Mouse (Mus musculus) liver, embryonic 13.5 days (tissue): Measurements from ENCODE around the gene Man1a2. TPM values are rescaled to one million over a fixed set of nuclear protein-coding genes. Genes with fewer than 3 reads are reported as not detected.
A peak's percentile ranks its signal among the peaks of the same experiment; 100 is the strongest.

Source experiments
- ATAC-seq: fragments of 200-750 bp; cut with Nextera tagmentation; 2 replicates; pipeline ENCODE4 v1.8.0; 2017; ENCODE audit warnings: low read depth, mild to moderate bottlenecking, moderate number of reproducible peaks, moderate library complexity
- DNase-seq: peaks from one replicate; pipeline ENCODE4 v3.0.0; 2022
- H3K27ac ChIP-seq: fragments of 300-500 bp; sonication (generic); 2 replicates; pipeline ENCODE4 v1.5.1; 2015; ENCODE audit warnings: moderate library complexity, mild to moderate bottlenecking, inconsistent platforms
- H3K27me3 ChIP-seq: fragments of 300-500 bp; sonication (generic); 2 replicates; pipeline ENCODE4 v1.6.1; 2015; ENCODE audit warnings: mild to moderate bottlenecking, inconsistent platforms
- H3K36me3 ChIP-seq: fragments of 300-500 bp; sonication (generic); 2 replicates; pipeline ENCODE4 v1.6.1; 2015; ENCODE audit warnings: mild to moderate bottlenecking, inconsistent platforms
- H3K4me1 ChIP-seq: fragments of 300-500 bp; sonication (generic); replicated peaks from 2 replicates; pipeline ENCODE4 v1.6.1; 2015; ENCODE audit warnings: inconsistent platforms
- H3K4me2 ChIP-seq: fragments of 300-500 bp; sonication (generic); 2 replicates; pipeline ENCODE4 v1.6.1; 2015; ENCODE audit warnings: inconsistent platforms, mild to moderate bottlenecking, moderate library complexity
- H3K4me3 ChIP-seq: fragments of 300-500 bp; sonication (generic); replicated peaks from 2 replicates; pipeline ENCODE4 v1.5.1; 2015; ENCODE audit warnings: mild to moderate bottlenecking, inconsistent platforms
- H3K9ac ChIP-seq: fragments of 300-500 bp; sonication (generic); 2 replicates; pipeline ENCODE4 v1.6.1; 2015; ENCODE audit warnings: mild to moderate bottlenecking, inconsistent platforms
- H3K9me3 ChIP-seq: fragments of 300-500 bp; sonication (generic); replicated peaks from 2 replicates; pipeline ENCODE4 v1.6.1; 2016; ENCODE audit warnings: inconsistent platforms
- WGBS: fragments of 180-500 bp; shearing (Covaris S2); methylation state at CpG from one replicate; pipeline ENCODE4 v1.1.7; 2015; ENCODE audit not compliant: insufficient replicate concordance; 5-methylcytosine and 5-hydroxymethylcytosine counted together
- polyA plus RNA-seq: library from polyadenylated mRNA; unstranded; fragments of >200 nt; fragmentation: Nextera tagmentation; extraction: Ambion mirVana; gene quantifications from 2 replicates; pipeline ENCODE4 v1.2.1, GENCODE M21; 2015

Man1a2 gene
- 39.3 and 40.7 TPM in 2 replicates for polyA plus RNA-seq

DNA sequence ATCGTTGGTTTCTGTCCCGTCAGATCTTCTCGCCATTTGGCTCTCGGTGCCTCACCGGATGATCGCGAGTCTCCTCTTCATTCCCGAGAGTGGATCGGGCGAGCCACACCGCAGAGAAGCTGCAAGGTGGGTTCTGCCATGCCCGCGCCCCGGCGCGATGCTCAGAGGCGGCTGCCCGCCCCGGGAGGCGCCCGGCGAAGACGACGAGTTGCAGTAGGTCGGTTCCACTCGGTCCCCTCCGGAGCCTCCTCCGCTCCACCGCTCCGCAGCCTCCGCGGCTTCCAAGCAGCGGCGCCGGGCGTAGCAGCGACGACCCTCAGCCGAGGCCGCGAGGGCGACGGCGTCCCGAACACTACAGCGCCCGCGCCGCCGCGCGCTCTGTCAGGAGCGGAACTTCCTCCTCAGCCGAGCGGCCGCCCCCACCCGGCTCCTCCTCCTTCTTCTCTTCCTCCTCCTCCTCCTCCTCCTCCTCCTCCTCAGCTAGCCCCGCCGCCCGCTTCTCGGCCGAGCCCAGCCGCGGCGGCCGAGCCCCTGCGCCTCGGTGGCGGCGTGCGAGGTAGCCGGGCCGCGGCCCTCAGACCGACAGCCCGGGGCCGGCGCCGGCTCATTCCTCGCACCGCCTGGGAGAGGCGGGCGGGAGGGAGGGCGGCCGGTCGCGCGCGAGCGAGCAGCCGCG lies at the start of gene Man1a2:
Gene Man1a2 (minus strand): TSS at position 417 of the 676 bp plus-strand sequence.
- peaks cover 35% of the 10 kb centered on the region for H3K4me1 ChIP-seq
- peak within 1 kb of the TSS; percentile 95 for H3K9ac ChIP-seq
- H3K27ac ChIP-seq = peak within 1 kb of the TSS; percentile 89
- no peaks in the 10 kb centered on the region for H3K36me3 ChIP-seq
- peak; percentile 83 for DNase-seq
- no peaks in the 10 kb centered on the region for H3K9me3 ChIP-seq
- under 1% methylated on average over 75 of the region's 92 CpGs for WGBS
- H3K27me3 ChIP-seq = no peaks in the 10 kb centered on the region
- peak; percentile 92 for ATAC-seq
- H3K4me3 ChIP-seq = peak within 1 kb of the TSS; percentile 94
- peak within 1 kb of the TSS; percentile 92 for H3K4me2 ChIP-seq

DNA sequence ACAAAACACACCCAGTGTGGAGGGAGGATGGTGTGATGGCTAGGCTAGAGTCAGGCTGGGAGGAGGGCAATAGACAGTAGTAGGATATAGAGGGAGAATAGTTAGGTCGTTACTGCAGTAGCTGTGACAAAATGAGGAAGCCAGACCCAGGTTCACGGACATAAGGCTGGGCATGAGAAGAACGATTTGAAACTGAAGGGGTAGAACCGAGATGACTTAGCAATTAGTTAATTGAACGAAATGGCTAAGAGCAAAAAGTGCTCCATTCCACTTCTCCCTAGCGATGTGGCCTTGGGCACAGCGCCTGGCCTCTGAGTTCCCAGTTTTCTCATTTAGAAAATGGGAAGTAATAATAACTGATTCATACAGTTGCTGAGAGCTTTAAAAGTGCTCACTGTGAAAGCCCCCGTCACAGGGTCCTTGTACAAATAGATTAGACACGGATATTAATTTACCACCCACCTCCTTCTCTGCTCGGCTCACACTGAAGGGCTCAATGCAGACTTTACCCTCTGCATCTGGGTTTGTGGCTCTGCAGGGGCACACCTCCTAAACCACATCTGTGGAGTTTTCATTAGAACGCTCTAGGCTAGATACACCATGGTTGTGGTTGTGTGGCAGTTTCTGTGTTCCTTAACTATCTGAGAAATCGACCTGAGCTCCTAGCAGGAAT lies 49.3 kb upstream of the Man1a2 start:
- H3K27ac ChIP-seq = no peak overlapping the region
- no peak overlapping the region for H3K4me2 ChIP-seq
- H3K4me3 ChIP-seq = no peak overlapping the region
- H3K9me3 ChIP-seq = no peaks in the 10 kb centered on the region
- 45% methylated on average over 12 of the region's 12 CpGs for WGBS
- DNase-seq (no peak), ATAC-seq (no peak)
- no peaks in the 10 kb centered on the region for H3K36me3 ChIP-seq
- no peaks in the 10 kb centered on the region for H3K4me1 ChIP-seq
- H3K27me3 ChIP-seq = no peaks in the 10 kb centered on the region
- no peak overlapping the region for H3K9ac ChIP-seq

DNA sequence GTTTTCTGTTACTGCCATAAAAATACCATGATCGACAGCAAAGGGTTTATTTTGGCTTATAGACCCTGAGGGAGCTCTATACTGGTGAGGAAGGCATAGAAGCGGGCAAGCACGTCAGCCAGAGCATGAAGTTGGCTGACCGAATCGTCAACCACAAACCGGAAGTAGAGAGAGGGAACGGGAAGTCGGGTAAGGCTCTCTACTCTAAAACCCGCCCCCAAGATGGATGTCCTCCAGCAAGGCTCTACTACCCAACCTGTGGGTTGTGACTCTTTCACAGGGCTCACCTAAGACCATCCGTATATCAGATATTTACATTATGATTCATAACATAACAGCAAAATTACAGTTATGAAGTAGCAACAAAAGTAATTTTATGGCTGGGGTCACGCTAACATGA lies 46.6 kb upstream of the Man1a2 start:
- no peaks in the 10 kb centered on the region for H3K36me3 ChIP-seq
- ATAC-seq (no peak), DNase-seq (no peak)
- H3K27ac ChIP-seq = no peak overlapping the region
- H3K9me3 ChIP-seq = no peaks in the 10 kb centered on the region
- H3K4me1 ChIP-seq = no peaks in the 10 kb centered on the region
- H3K4me2 ChIP-seq = no peak overlapping the region
- H3K27me3 ChIP-seq = no peaks in the 10 kb centered on the region
- 57% methylated on average over 11 of the region's 11 CpGs for WGBS
- no peak overlapping the region for H3K9ac ChIP-seq
- no peak overlapping the region for H3K4me3 ChIP-seq

DNA sequence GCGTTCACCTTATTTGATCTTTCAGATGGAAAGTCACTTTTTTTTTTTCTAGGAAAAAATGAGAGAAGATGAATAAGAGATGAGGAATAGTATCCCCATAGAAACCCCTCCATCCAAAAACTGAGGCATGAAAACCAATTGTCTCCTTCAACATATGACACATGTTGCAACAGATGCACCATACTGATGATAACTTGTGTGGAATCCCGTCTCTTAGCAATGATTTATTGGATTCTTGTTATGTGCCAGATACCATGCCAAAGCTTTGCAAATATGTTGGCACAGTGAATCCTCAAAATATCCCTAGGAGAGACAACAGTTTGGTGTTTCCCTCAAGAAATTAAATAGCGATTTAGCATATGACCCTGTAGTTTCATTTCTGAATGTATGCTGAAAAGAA lies 46.0 kb upstream of the Man1a2 start:
- 68% methylated on average over 3 of the region's 3 CpGs for WGBS
- DNase-seq (no peak), ATAC-seq (no peak)
- no peaks in the 10 kb centered on the region for H3K27me3 ChIP-seq
- peaks cover 1% of the 10 kb centered on the region; the same call in 1 of the 2 replicates for H3K4me1 ChIP-seq
- H3K27ac ChIP-seq = no peak overlapping the region
- no peak overlapping the region for H3K9ac ChIP-seq
- no peak overlapping the region for H3K4me2 ChIP-seq
- H3K4me3 ChIP-seq = no peak overlapping the region
- H3K9me3 ChIP-seq = no peaks in the 10 kb centered on the region
- no peaks in the 10 kb centered on the region for H3K36me3 ChIP-seq

DNA sequence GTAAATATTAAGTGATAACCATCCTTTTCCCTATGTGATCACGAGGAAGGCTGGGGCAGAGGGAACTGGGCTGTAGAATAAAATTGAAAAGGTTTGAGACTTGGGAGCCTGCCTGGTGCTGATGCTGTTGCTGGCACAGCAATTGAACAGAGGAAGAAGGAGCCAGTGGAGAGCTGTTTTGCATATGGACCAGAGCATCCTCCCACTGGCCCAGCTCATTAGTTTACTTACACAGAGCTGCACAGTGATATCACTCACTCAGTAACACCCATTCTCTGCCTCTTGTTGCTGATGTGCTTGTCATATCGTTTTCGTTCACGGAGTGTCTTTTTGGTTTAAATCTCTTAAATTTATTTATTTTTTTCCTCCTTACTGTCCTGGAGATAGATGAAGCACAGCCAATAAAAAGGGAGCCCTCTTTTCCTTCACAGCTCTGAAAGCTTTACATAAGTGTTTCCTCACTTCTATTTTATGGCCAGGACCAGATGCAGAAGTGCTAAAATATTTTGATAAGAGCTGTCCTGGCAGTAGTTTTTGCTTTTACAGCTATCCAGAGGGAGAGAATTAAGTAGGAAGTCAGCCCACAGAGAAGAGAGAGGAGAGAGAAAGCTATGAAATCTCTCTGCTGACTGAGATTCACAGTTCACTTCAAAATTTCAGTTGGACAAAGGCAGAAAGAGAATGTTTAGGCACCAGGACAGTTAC lies 42.9 kb upstream of the Man1a2 start:
- no peak overlapping the region for H3K4me3 ChIP-seq
- H3K9me3 ChIP-seq = no peaks in the 10 kb centered on the region; the same call in 1 of the 2 replicates
- H3K27ac ChIP-seq = no peak overlapping the region
- DNase-seq (no peak), ATAC-seq (no peak)
- H3K27me3 ChIP-seq = no peaks in the 10 kb centered on the region
- no peaks in the 10 kb centered on the region for H3K36me3 ChIP-seq
- no peak overlapping the region for H3K9ac ChIP-seq
- 72% methylated on average over 4 of the region's 4 CpGs for WGBS
- H3K4me1 ChIP-seq = peaks cover 9% of the 10 kb centered on the region
- no peak overlapping the region for H3K4me2 ChIP-seq

DNA sequence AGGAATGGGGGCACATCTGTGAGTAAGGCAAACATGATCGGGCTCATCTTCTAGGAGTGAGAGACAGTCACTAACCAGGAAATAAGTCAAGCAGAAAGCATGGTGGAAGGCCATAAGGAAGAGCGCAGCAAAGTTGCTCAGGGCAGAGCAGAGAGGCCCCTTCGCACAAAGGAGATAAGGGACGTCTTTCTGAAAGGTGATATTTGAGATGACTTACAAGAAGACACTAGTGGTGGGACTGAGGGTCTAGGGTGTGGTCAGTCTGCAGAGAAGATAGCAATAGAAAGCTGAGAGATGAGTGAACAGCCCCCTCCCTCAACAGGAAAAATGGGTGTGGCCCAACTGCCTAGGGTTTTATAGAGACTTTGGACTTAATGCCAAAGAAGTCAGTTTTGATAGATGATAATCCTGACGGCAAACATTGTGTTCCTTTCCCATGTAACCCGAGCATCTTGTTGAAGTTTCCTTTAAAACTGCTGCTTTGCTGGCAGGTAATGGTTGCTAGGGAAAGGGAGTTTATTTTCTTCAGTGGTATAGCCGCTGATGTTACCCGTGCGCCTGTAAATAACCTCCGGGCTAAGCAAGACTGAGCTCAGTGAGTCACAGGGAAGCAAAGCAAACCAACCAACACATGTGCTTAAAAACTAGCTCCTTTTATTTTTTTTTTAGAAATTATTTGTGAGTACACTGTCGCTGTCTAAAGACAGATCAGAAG lies 40.8 kb upstream of the Man1a2 start:
- Histone ChIP-seq H3K36me3 (no peaks in the 10 kb centered on the region), H3K9ac (no peak overlapping the region), H3K4me3 (no peak overlapping the region), H3K4me2 (peak overlapping the region; percentile 18; the same call in 1 of the 2 replicates), H3K9me3 (no peaks in the 10 kb centered on the region; the same call in 1 of the 2 replicates), H3K27me3 (no peaks in the 10 kb centered on the region), H3K27ac (peak overlapping the region; percentile 15; the same call in 1 of the 2 replicates), H3K4me1 (peaks cover 9% of the 10 kb centered on the region)
- peak; percentile 84 for ATAC-seq
- WGBS = 49% methylated on average over 11 of the region's 11 CpGs
- peak; percentile 8 for DNase-seq

DNA sequence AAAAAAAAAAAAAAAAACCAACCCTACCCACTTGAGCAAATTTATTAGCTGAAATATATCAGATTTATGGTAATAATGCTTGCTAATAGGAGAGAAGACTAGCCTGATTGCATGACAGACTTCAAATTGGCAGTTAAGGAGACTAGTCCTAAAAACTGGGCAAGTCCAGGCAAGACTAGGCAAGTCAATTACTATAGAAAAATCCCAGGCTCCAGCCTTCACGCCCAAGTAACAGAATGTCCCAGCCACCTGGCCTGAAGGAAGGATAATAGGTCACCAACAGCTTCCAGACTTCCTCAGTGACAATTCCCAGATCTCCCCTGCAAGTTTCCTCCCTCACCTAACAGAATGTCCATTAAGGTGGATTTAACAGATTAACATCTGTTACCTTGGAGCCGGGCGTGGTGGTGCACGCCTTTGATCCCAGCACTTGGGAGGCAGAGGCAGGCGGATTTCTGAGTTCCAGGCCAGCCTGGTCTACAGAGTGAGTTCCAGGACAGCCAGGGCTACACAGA lies 35.5 kb upstream of the Man1a2 start:
- no peaks in the 10 kb centered on the region for H3K27me3 ChIP-seq
- ATAC-seq (no peak), DNase-seq (no peak)
- peaks cover 3% of the 10 kb centered on the region for H3K4me1 ChIP-seq
- no peaks in the 10 kb centered on the region for H3K36me3 ChIP-seq
- no peaks in the 10 kb centered on the region; the same call in 1 of the 2 replicates for H3K9me3 ChIP-seq
- H3K27ac ChIP-seq = no peak overlapping the region
- no peak overlapping the region for H3K9ac ChIP-seq
- no peak overlapping the region for H3K4me2 ChIP-seq
- 73% methylated on average over 5 of the region's 5 CpGs for WGBS
- H3K4me3 ChIP-seq = no peak overlapping the region

DNA sequence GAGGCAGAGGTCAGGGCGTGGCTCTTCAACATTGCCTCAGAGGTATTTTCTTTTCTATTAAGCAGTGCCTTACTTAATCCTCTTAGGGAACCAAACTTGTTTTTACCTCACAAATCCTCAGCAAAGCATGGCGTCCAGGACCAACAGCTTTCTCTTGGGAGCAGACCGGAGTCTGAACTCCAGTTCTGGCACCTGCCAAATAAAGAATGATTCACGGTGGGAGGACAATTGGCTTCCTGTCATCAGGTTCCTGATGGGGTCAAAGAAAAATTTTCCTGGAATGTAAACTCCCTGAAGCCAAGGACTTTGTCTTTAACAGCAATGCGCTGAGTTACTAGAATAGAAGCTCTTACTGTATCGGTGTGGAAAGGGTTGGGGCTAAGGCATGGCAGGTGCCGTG lies 30.9 kb upstream of the Man1a2 start:
- Histone ChIP-seq H3K4me1 (no peaks in the 10 kb centered on the region), H3K4me2 (no peak overlapping the region), H3K9ac (no peak overlapping the region), H3K36me3 (no peaks in the 10 kb centered on the region), H3K4me3 (no peak overlapping the region), H3K27me3 (no peaks in the 10 kb centered on the region), H3K27ac (no peak overlapping the region), H3K9me3 (no peaks in the 10 kb centered on the region)
- WGBS = 68% methylated on average over 7 of the region's 7 CpGs
- DNase-seq (no peak), ATAC-seq (no peak)

DNA sequence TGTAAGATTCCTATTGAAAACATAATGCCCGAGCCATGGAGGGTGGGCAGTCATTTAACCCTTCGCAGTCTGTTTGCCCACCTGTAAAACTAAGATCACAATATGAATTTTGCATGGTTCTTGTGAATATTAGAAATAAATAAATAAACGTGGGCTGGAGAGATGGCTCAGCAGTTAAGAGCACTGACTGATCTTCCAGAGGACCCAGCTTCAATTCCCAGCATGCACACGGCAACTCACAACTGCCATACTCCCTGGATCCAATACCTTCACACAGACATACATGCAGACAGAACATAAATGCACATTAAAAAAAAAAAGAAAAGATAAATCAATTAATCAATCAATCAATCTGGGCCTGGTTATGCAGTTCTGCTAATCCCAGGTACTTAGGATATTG lies 30.1 kb upstream of the Man1a2 start:
- Histone ChIP-seq H3K27me3 (no peaks in the 10 kb centered on the region), H3K36me3 (no peaks in the 10 kb centered on the region), H3K4me1 (no peaks in the 10 kb centered on the region), H3K4me3 (no peak overlapping the region), H3K27ac (no peak overlapping the region), H3K9me3 (no peaks in the 10 kb centered on the region), H3K4me2 (no peak overlapping the region), H3K9ac (no peak overlapping the region)
- DNase-seq (no peak), ATAC-seq (no peak)
- 58% methylated on average over 4 of the region's 4 CpGs for WGBS

DNA sequence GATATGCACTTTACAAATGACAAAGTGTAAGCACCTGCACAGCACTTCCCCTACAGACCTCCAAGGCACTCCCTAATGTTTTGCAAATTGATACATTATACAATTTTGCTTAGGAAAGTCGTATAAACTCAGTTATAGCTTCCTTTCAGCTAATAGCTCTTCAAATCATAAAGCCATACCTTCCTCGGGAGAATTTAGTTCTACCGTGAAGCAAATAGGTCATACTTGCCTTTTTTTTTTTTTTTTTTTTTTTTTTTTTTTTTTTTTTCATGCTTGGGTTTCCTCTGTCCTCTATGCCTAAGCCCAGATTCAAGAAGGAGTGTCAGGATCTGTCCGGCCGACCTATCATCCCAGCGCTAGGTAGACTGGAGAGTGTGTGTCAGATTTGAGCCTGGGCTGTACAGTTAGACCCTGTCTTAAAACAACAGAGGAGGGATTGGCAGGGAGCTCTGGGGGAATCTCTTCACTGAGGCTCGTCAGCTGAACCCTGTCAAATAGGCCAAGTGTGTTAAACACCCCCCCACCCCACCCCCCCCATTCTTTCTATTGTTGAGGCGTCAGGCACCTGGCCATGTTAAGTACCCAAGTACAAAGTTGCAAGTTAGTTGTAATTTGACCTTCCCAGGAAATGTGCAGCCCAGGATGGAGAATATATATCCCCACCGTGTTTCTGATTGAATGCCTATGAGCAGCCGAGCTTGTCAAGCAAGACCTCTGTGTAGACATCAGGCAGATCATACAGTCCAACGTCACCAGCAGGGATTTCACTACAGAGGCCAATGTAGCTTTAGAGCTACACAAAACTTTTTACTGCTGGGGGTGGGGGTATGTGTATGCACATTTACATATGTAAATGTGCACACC lies 28.1 kb upstream of the Man1a2 start:
- no peak overlapping the region for H3K4me2 ChIP-seq
- H3K9ac ChIP-seq = no peak overlapping the region
- no peak overlapping the region for H3K4me3 ChIP-seq
- ATAC-seq = no peak
- no peaks in the 10 kb centered on the region for H3K27me3 ChIP-seq
- WGBS = 71% methylated on average over 11 of the region's 11 CpGs
- H3K4me1 ChIP-seq = no peaks in the 10 kb centered on the region
- H3K27ac ChIP-seq = no peak overlapping the region
- no peaks in the 10 kb centered on the region for H3K36me3 ChIP-seq
- no peak for DNase-seq
- H3K9me3 ChIP-seq = no peaks in the 10 kb centered on the region
